Comparison of ENCODE assay signal across 8 mouse cellular contexts in the genomic region with DNA sequence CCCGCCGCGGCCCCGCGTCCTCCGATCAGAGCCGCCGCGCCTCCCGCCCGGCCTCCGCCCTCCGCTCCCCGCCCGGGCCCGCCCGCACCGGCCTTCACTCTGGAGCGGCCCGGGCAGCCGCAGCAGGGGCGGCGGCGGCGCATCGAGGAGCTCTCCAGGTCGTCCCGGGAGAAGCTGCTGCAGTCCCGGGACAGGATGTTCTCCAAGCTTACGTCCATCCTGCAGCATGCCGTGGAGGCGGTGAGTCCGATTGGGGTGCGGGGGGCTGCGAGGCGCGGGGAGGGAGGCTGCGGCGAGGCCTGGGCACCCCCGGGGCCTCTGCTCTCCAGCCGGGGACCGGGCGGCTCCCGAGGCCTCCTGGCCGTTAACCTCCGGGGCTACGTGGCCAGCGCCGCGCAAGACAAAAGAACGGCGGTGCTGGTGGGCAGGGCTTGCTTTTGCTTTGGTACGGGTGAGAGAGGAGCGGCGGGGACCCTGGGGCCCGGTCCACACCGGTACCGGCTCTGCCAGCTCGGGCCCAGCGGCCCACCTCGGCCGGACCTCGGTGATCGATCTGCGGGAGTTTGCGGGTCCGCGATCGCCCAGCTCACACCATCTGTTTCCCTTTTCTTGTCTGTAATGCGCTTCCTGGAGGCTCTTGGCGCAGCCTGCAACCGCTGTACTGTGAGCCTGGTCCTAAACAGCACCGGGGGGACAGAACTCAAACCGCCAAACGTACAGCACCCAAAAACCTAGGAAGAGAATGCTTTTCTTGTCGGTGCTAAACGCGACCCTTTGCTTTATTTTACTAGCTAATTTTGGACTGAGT. TPM values are rescaled to one million over a fixed set of nuclear protein-coding genes. Genes with fewer than 3 reads are reported as not detected.
DNase-seq lines count a peak whose midpoint lies in the region; ATAC-seq and TF ChIP-seq lines count a peak whose summit lies in the region.

No protein-coding gene starts in this region.

- peaks cover 27% of the 10 kb centered on the region for H3K4me1 ChIP-seq in kidney, adult 2 months (ENCODE audit: control insufficient read depth, insufficient read depth, low read length)
- H3K4me1 ChIP-seq in bone marrow macrophage, adult 2 months (ENCODE audit: control insufficient read depth, insufficient read depth, low read length): peaks cover 33% of the 10 kb centered on the region
- peaks cover 36% of the 10 kb centered on the region for H3K4me1 ChIP-seq in forebrain, postnatal 0 days (ENCODE audit: insufficient read depth)
- H3K4me1 ChIP-seq in hindbrain, embryonic 11.5 days (replicated peaks; ENCODE audit: control insufficient read depth, insufficient read depth, low read length): peaks cover 4% of the 10 kb centered on the region; the same call in 1 of the 2 replicates
- H3K4me1 ChIP-seq in limb, embryonic 10.5 days: peaks cover 48% of the 10 kb centered on the region
- H3K4me1 ChIP-seq in midbrain, embryonic 10.5 days: peaks cover 70% of the 10 kb centered on the region

- H3K27ac ChIP-seq in kidney, adult 2 months (ENCODE audit: insufficient read depth, low read depth, low read length): peak overlapping the region; percentile 87
- H3K27ac ChIP-seq in bone marrow macrophage, adult 2 months (ENCODE audit: insufficient read depth, low read depth, low read length): peak overlapping the region; percentile 87
- peak overlapping the region; percentile 96 for H3K27ac ChIP-seq in forebrain, postnatal 0 days (ENCODE audit: low read depth, low read length)
- peak overlapping the region; percentile 94 for H3K27ac ChIP-seq in hindbrain, embryonic 11.5 days (ENCODE audit: low read depth, low read length)
- peak overlapping the region; percentile 99 for H3K27ac ChIP-seq in limb, embryonic 10.5 days
- peak overlapping the region; percentile 99 for H3K27ac ChIP-seq in midbrain, embryonic 10.5 days (replicated peaks)

- peak overlapping the region; percentile 75 for H3K4me3 ChIP-seq in kidney, adult 2 months (ENCODE audit: insufficient read depth, low read depth, low read length)
- H3K4me3 ChIP-seq in bone marrow macrophage, adult 2 months (ENCODE audit: insufficient read depth, low read length): peak overlapping the region; percentile 91
- peak overlapping the region; percentile 74 for H3K4me3 ChIP-seq in forebrain, postnatal 0 days (ENCODE audit: low read depth, low read length)
- H3K4me3 ChIP-seq in hindbrain, embryonic 11.5 days (ENCODE audit: low read depth, low read length): peak overlapping the region; percentile 86
- peak overlapping the region; percentile 93 for H3K4me3 ChIP-seq in limb, embryonic 10.5 days
- peak overlapping the region; percentile 93 for H3K4me3 ChIP-seq in midbrain, embryonic 10.5 days

- no peaks in the 10 kb centered on the region for H3K9me3 ChIP-seq in forebrain, postnatal 0 days (ENCODE audit: low read length)
- no peaks in the 10 kb centered on the region for H3K9me3 ChIP-seq in hindbrain, embryonic 11.5 days (ENCODE audit: control insufficient read depth, low read length)
- H3K9me3 ChIP-seq in limb, embryonic 10.5 days (replicated peaks): no peaks in the 10 kb centered on the region
- no peaks in the 10 kb centered on the region for H3K9me3 ChIP-seq in midbrain, embryonic 10.5 days (replicated peaks)

- H3K27me3 ChIP-seq in kidney, adult 2 months (replicated peaks; ENCODE audit: control insufficient read depth, insufficient read depth, low read length): no peaks in the 10 kb centered on the region
- no peaks in the 10 kb centered on the region for H3K27me3 ChIP-seq in forebrain, postnatal 0 days (ENCODE audit: insufficient read depth, low read length)
- no peaks in the 10 kb centered on the region for H3K27me3 ChIP-seq in hindbrain, embryonic 11.5 days (ENCODE audit: control insufficient read depth, insufficient read depth, low read length)
- H3K27me3 ChIP-seq in limb, embryonic 10.5 days (ENCODE audit: low read depth, poor library complexity, severe bottlenecking): no peaks in the 10 kb centered on the region
- no peaks in the 10 kb centered on the region for H3K27me3 ChIP-seq in midbrain, embryonic 10.5 days (ENCODE audit: low read depth, poor library complexity, severe bottlenecking)

- no peak for TF ChIP-seq CTCF in kidney, adult 2 months (conservative IDR thresholded peaks at IDR 0.05; ENCODE audit: insufficient read depth, insufficient read length, low read depth, low read length)
- no peak for TF ChIP-seq CTCF in bone marrow macrophage, adult 2 months (IDR thresholded peaks at IDR 0.05; ENCODE audit: low read depth, low read length)
- TF ChIP-seq CTCF in forebrain, postnatal 0 days (IDR thresholded peaks at IDR 0.05; ENCODE audit: low read depth): no peak

- H3K9ac ChIP-seq in forebrain, postnatal 0 days: peak overlapping the region; percentile 88
- H3K9ac ChIP-seq in hindbrain, embryonic 11.5 days (ENCODE audit: low read depth, low read length): peak overlapping the region; percentile 100

- peak overlapping the region; percentile 63 for H3K4me2 ChIP-seq in forebrain, postnatal 0 days (ENCODE audit: low read depth)
- peak overlapping the region; percentile 51 for H3K4me2 ChIP-seq in hindbrain, embryonic 11.5 days (replicated peaks; ENCODE audit: low read depth, low read length)

- no peaks in the 10 kb centered on the region for H3K36me3 ChIP-seq in kidney, adult 2 months (ENCODE audit: control insufficient read depth, insufficient read depth, low read length)
- H3K36me3 ChIP-seq in forebrain, postnatal 0 days (ENCODE audit: insufficient read depth): no peaks in the 10 kb centered on the region
- no peaks in the 10 kb centered on the region for H3K36me3 ChIP-seq in hindbrain, embryonic 11.5 days (ENCODE audit: control insufficient read depth, insufficient read depth, low read length)
- H3K36me3 ChIP-seq in limb, embryonic 10.5 days: peaks cover 9% of the 10 kb centered on the region; the same call in 1 of the 2 replicates
- 0 out of 2 replicates have a peak, but pooled peaks cover 5% of the 10 kb centered on the region for H3K36me3 ChIP-seq in midbrain, embryonic 10.5 days

- ATAC-seq in forebrain, postnatal 0 days: peak; percentile 2
- peak; percentile 85 for ATAC-seq in hindbrain, embryonic 11.5 days (ENCODE audit: low FRiP score)

- peak; percentile 68 for DNase-seq in kidney, adult 2 months
- DNase-seq in kidney, adult 11 months: no peak
- DNase-seq in forebrain, postnatal 0 days: peak; percentile 59
- DNase-seq in hindbrain, embryonic 11.5 days (ENCODE audit: low spot score): peak; percentile 70
- peak; percentile 83 for DNase-seq in limb, embryonic 10.5 days (ENCODE audit: low spot score)
- peak; percentile 78 for DNase-seq in midbrain, embryonic 10.5 days (ENCODE audit: low spot score)
- peak; percentile 43 to 51 for DNase-seq in spleen, postnatal 36 days (ENCODE audit: low spot score in 2 of 2)

- WGBS in kidney, adult 2 months: under 1% methylated on average over 78 of the region's 78 CpGs
- under 1% methylated on average over 78 of the region's 78 CpGs for WGBS in forebrain, postnatal 0 days
- under 1% methylated on average over 73 of the region's 78 CpGs for WGBS in hindbrain, embryonic 11.5 days
- under 1% methylated on average over 78 of the region's 78 CpGs for WGBS in limb, embryonic 10.5 days
- under 1% methylated on average over 78 of the region's 78 CpGs for WGBS in midbrain, embryonic 10.5 days

- TF ChIP-seq POLR2A in kidney, adult 2 months (IDR thresholded peaks at IDR 0.05; ENCODE audit: low read depth, low read length): no peak
- no peak for TF ChIP-seq POLR2A in bone marrow macrophage, adult 2 months (IDR thresholded peaks at IDR 0.05; ENCODE audit: borderline replicate concordance, low read depth, low read length)

RNA-seq across cellular contexts. Expression of a gene that starts 0.9 kb away (rescaled TPM):
- 7.3 and 8.0 TPM in 2 replicates for polyA plus RNA-seq in kidney, adult 2 months (2012; rRNA removed)
- polyA plus RNA-seq in bone marrow macrophage, adult 2 months (2012; ENCODE audit: insufficient read depth, insufficient read length, missing spikeins): 18.3 and 24.1 TPM in 2 replicates
- 19.7 and 23.0 TPM in 2 replicates for total RNA-seq in forebrain, postnatal 0 days (2014; rRNA removed)
- 9.0 and 10.8 TPM in 2 replicates for polyA plus RNA-seq in forebrain, postnatal 0 days (2015; fragmentation: Nextera tagmentation; extraction: Ambion mirVana)
- 14.2 and 15.4 TPM in 2 replicates for polyA plus RNA-seq in hindbrain, embryonic 11.5 days (2014; fragmentation: Nextera tagmentation; extraction: Ambion mirVana)
- 12.2 and 13.2 TPM in 2 replicates for polyA plus RNA-seq in limb, embryonic 10.5 days (2016; fragmentation: Nextera tagmentation; extraction: Ambion mirVana)
- 10.2 and 11.0 TPM in 2 replicates for polyA plus RNA-seq in midbrain, embryonic 10.5 days (2016; fragmentation: Nextera tagmentation; extraction: Ambion mirVana)

RNA-seq across cellular contexts. Expression of a gene that starts 46.6 kb away (rescaled TPM):
- 34.7 and 38.3 TPM in 2 replicates for polyA plus RNA-seq in kidney, adult 2 months (2012; rRNA removed)
- polyA plus RNA-seq in bone marrow macrophage, adult 2 months (2012; ENCODE audit: insufficient read depth, insufficient read length, missing spikeins): 0.25 TPM in 1 of 2 replicates, not detected in the other
- 76.9 and 78.5 TPM in 2 replicates for total RNA-seq in forebrain, postnatal 0 days (2014; rRNA removed)
- 46.2 and 47.8 TPM in 2 replicates for polyA plus RNA-seq in forebrain, postnatal 0 days (2015; fragmentation: Nextera tagmentation; extraction: Ambion mirVana)
- polyA plus RNA-seq in hindbrain, embryonic 11.5 days (2014; fragmentation: Nextera tagmentation; extraction: Ambion mirVana): 18.3 and 18.6 TPM in 2 replicates
- polyA plus RNA-seq in limb, embryonic 10.5 days (2016; fragmentation: Nextera tagmentation; extraction: Ambion mirVana): 13.3 and 16.4 TPM in 2 replicates
- polyA plus RNA-seq in midbrain, embryonic 10.5 days (2016; fragmentation: Nextera tagmentation; extraction: Ambion mirVana): 17.8 and 22.2 TPM in 2 replicates

Comparison
In these comparisons a context has a peak if more than half of its experiments do, and no peak if none do; other contexts are left out.
1. RNA of a gene that starts 46.6 kb away (polyA plus RNA-seq): 46.2 to 47.8 TPM in forebrain, postnatal 0 days, 34.7 to 38.3 TPM in kidney, adult 2 months, 18.3 to 18.6 TPM in hindbrain, embryonic 11.5 days, 17.8 to 22.2 TPM in midbrain, embryonic 10.5 days and 13.3 to 16.4 TPM in limb, embryonic 10.5 days; 0.25 TPM in bone marrow macrophage, adult 2 months; every median in the first group is over 10 times any median in the second.
2. Peak in every context shown above with its lines, with median percentiles within 50 percentile points of each other: H3K27ac ChIP-seq and H3K4me3 ChIP-seq.